Mouse (Mus musculus) midbrain, embryonic 12.5 days (tissue): Measurements from ENCODE around the gene Slc39a3. TPM values are rescaled to one million over a fixed set of nuclear protein-coding genes. Genes with fewer than 3 reads are reported as not detected.
A peak's percentile ranks its signal among the peaks of the same experiment; 100 is the strongest.

Experiments
- ATAC-seq: fragments of 200-750 bp; cut with Nextera tagmentation; 2 replicates; pipeline ENCODE4 v1.8.0; 2017; ENCODE audit warnings: low read depth, moderate TSS enrichment, moderate library complexity; ENCODE audit not compliant: low FRiP score
- H3K27ac ChIP-seq: fragments of 300-500 bp; sonication (generic); replicated peaks from 2 replicates; pipeline ENCODE4 v1.5.1; 2016; ENCODE audit warnings: mild to moderate bottlenecking
- H3K27me3 ChIP-seq: fragments of 300-500 bp; sonication (generic); 2 replicates; pipeline ENCODE4 v1.6.1; 2016; ENCODE audit warnings: mild to moderate bottlenecking
- H3K36me3 ChIP-seq: fragments of 300-500 bp; sonication (generic); 2 replicates; pipeline ENCODE4 v1.6.1; 2016
- H3K4me1 ChIP-seq: fragments of 300-500 bp; sonication (generic); 2 replicates; pipeline ENCODE4 v1.6.1; 2016
- H3K4me2 ChIP-seq: fragments of 300-500 bp; sonication (generic); replicated peaks from 2 replicates; pipeline ENCODE4 v1.6.1; 2016; ENCODE audit warnings: mild to moderate bottlenecking, moderate library complexity
- H3K4me3 ChIP-seq: fragments of 300-500 bp; sonication (generic); 2 replicates; pipeline ENCODE4 v1.5.1; 2016; ENCODE audit warnings: mild to moderate bottlenecking
- H3K9ac ChIP-seq: fragments of 300-500 bp; sonication (generic); replicated peaks from 2 replicates; pipeline ENCODE4 v1.6.1; 2016; ENCODE audit warnings: mild to moderate bottlenecking, moderate library complexity
- H3K9me3 ChIP-seq: fragments of 300-500 bp; sonication (generic); 2 replicates; pipeline ENCODE4 v1.6.1; 2016; ENCODE audit warnings: mild to moderate bottlenecking
- WGBS: fragments of 180-500 bp; shearing (Covaris S2); methylation state at CpG from one replicate; pipeline ENCODE4 v1.1.7; 2016; 5-methylcytosine and 5-hydroxymethylcytosine counted together
- polyA plus RNA-seq: library from polyadenylated mRNA; unstranded; fragments of >200 nt; fragmentation: Nextera tagmentation; extraction: Ambion mirVana; gene quantifications from 2 replicates; pipeline ENCODE4 v1.2.1, GENCODE M21; 2016

Slc39a3 gene
- polyA plus RNA-seq, 1 experiment from 2014 or later = 33.1 TPM

DNA sequence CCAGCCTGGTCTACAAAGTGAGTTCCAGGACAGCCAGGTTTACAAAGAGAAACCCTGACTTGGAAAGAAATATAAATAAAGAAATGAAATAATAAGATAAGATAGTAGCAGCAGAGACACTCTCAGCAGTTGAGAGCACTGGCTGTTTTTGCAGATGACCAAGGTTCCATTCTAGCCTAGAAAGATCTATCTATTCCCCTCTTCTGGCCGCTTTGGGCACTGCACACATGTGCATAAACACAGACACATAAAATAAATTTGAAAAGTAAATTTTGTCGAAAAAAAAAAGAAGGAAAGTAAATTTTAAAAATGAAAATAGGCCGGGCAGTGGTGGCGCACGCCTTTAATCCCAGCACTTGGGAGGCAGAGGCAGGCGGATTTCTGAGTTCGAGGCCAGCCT lies 975 bp downstream of the Slc39a3 start:
- no peak for ATAC-seq
- 81% methylated on average over 7 of the region's 7 CpGs for WGBS
- no peak overlapping the region for H3K4me2 ChIP-seq
- H3K4me1 ChIP-seq = peaks cover 7% of the 10 kb centered on the region; the same call in 1 of the 2 replicates
- H3K27ac ChIP-seq = no peak overlapping the region
- H3K9ac ChIP-seq = no peak overlapping the region
- no peak overlapping the region for H3K4me3 ChIP-seq
- H3K36me3 ChIP-seq = peaks cover 26% of the 10 kb centered on the region
- no peaks in the 10 kb centered on the region for H3K27me3 ChIP-seq
- no peaks in the 10 kb centered on the region for H3K9me3 ChIP-seq

DNA sequence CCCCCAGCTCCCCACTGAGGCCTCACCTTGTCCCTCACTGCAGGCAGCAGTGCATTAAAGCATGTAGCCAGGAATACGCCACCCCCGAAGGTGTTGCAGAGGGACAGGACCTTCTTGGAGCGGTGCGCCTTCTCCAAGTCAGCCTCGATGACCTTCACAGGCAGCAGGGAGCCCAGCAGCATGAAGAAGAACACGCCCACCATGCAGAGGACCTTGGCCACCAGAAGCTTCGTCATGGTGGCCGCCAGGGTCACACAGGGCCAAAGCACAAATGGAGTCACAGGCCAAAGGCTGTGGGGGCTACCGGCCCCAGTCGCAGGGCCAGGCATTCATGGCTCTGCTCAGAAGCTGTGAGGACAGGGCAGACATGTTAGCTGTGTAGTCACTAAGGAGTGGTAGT lies 3.6 kb downstream of the Slc39a3 start:
- Histone ChIP-seq H3K4me3 (no peak overlapping the region), H3K9me3 (no peaks in the 10 kb centered on the region), H3K4me2 (no peak overlapping the region), H3K4me1 (peaks cover 9% of the 10 kb centered on the region), H3K27ac (no peak overlapping the region), H3K27me3 (no peaks in the 10 kb centered on the region), H3K9ac (no peak overlapping the region), H3K36me3 (peaks cover 41% of the 10 kb centered on the region)
- no peak for ATAC-seq
- 85% methylated on average over 10 of the region's 10 CpGs for WGBS

DNA sequence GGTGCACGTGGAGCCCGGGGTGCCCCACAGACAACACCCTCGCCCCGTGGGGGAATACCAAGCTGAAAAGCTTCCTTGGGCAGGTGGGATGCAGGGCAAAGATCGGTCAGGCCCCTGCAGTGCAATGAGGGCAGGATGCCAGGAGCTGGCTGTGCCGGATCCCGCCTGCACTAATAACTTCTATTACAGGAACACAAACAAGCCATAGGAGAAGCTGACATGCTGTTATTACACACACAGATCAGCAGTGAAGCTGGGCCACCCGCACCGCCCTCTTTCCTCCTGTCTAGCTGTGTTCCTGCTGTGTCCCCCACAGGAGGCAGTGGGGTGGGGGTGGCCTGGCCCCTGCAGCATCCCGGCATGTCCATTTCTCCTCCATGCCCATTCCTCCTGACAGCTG lies 8.2 kb downstream of the Slc39a3 start:
- Histone ChIP-seq H3K9me3 (no peaks in the 10 kb centered on the region), H3K4me3 (no peak overlapping the region), H3K27me3 (peaks cover 23% of the 10 kb centered on the region), H3K36me3 (peaks cover 41% of the 10 kb centered on the region), H3K27ac (no peak overlapping the region), H3K9ac (no peak overlapping the region), H3K4me2 (no peak overlapping the region), H3K4me1 (peaks cover 9% of the 10 kb centered on the region; the same call in 1 of the 2 replicates)
- WGBS = 69% methylated on average over 10 of the region's 10 CpGs
- ATAC-seq = no peak

DNA sequence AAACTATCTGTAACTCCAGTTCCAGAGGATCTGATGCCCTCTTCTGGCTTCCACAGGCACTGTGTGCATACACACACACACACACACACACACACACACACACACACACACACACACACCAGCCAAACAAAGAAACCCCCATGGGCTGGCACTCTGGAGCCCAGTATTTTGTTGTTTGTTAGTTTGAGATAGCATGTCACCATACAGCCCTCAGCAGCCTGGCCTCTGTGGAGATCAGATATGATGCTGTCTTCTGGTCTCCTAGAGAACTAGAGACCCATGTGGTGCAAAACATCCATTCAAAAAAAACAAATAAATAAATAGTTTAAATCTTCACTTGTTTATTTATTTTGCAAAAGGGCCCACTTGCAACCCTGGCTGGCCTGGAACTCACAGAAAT lies 9.0 kb downstream of the Slc39a3 start:
- no peak overlapping the region for H3K9ac ChIP-seq
- H3K4me2 ChIP-seq = no peak overlapping the region
- no peak overlapping the region for H3K27ac ChIP-seq
- H3K4me1 ChIP-seq = peaks cover 9% of the 10 kb centered on the region; the same call in 1 of the 2 replicates
- peaks cover 34% of the 10 kb centered on the region for H3K36me3 ChIP-seq
- H3K9me3 ChIP-seq = no peaks in the 10 kb centered on the region
- no peak for ATAC-seq
- peaks cover 31% of the 10 kb centered on the region for H3K27me3 ChIP-seq
- H3K4me3 ChIP-seq = no peak overlapping the region

DNA sequence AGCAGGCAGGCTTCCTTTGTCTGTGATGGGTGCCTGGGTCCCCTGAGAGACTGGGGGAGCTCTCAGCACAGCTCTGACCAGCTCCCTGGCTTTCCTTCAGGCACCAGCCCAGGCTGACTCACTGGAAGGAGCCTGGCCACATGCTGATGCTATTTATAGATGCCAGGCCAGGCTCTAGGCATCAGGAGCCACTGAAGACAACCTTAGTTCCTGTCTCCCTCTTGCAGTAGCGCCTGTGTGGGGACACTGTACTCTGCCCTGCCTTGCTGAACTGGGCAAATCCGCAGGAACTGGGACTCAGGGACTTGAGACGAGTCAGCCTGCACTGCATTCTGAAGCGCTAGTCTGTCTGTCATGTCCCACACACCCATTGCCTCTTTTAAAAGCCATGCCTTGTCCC lies 9.9 kb downstream of the Slc39a3 start:
- WGBS = 67% methylated on average over 4 of the region's 4 CpGs
- peaks cover 9% of the 10 kb centered on the region; the same call in 1 of the 2 replicates for H3K4me1 ChIP-seq
- ATAC-seq = no peak
- H3K4me2 ChIP-seq = no peak overlapping the region
- peaks cover 38% of the 10 kb centered on the region for H3K27me3 ChIP-seq
- H3K9me3 ChIP-seq = no peaks in the 10 kb centered on the region
- H3K36me3 ChIP-seq = peaks cover 25% of the 10 kb centered on the region
- H3K9ac ChIP-seq = no peak overlapping the region
- H3K27ac ChIP-seq = no peak overlapping the region
- H3K4me3 ChIP-seq = no peak overlapping the region

DNA sequence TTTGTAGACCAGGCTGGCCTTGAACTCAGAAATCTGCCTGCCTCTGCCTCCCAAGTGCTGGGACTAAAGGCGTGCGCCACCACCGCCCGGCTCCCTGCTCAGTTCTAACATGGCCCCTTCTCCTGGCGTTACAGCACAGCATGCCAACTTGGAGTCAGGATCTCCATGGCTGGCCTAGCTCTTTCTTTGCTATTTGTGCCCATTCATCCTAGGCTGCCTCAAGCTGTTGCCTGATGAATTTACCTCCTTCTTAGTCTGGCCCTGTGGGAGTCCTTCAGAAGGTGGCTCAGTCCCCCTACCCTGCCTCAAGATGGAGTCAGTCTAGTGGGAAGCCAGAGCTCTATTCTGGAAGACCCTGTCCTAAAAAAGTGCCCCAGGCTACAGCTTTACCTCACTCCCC lies 10.4 kb downstream of the Slc39a3 start:
- no peak overlapping the region for H3K4me2 ChIP-seq
- 93% methylated on average over 5 of the region's 5 CpGs for WGBS
- ATAC-seq = no peak
- no peak overlapping the region for H3K27ac ChIP-seq
- H3K27me3 ChIP-seq = peaks cover 43% of the 10 kb centered on the region
- no peak overlapping the region for H3K9ac ChIP-seq
- peaks cover 21% of the 10 kb centered on the region for H3K36me3 ChIP-seq
- H3K4me1 ChIP-seq = peaks cover 9% of the 10 kb centered on the region; the same call in 1 of the 2 replicates
- no peak overlapping the region for H3K4me3 ChIP-seq
- no peaks in the 10 kb centered on the region for H3K9me3 ChIP-seq

DNA sequence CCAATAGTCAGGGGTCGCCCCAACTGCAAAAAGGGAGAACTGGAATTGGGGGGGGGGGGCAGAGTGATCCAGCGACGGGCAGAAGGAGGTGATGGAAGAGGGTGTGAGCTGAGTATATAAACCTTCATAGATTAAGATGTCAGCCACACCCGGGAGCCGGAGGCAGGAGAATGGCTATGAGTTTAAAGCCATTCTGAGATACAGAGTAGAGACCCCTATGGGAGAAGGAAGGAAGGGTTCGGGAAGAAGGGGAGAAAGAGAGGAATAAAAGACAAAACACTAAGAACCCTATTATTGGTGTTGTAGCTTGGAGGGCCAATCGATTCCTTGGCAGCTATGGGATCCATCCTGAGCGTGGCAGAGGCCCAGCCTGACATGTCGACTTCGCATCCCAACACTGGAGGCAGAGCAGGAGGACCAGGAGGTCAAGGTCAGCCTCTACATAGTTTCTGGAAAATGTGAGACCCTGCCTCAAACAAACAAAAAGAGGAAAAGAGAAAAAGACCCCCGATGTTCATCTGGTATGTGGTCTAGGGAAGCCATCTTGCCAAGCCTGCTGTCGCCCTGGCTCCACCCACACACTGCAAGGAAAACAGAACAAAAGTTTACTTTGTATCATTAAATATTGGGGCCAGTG lies 11.5 kb downstream of the Slc39a3 start, which contains the start of gene Diras1:
Gene Diras1, minus strand, starts transcription at position 24 of the 637 bp plus-strand sequence.
- Histone ChIP-seq H3K36me3 (peaks cover 10% of the 10 kb centered on the region), H3K27me3 (peaks cover 54% of the 10 kb centered on the region), H3K4me2 (peak within 1 kb of the TSS; percentile 79), H3K9ac (peak within 1 kb of the TSS; percentile 68), H3K4me3 (peak within 1 kb of the TSS; percentile 50), H3K27ac (no peak within 1 kb of the TSS), H3K4me1 (peaks cover 9% of the 10 kb centered on the region; the same call in 1 of the 2 replicates), H3K9me3 (no peaks in the 10 kb centered on the region)
- 54% methylated on average over 12 of the region's 12 CpGs for WGBS
- ATAC-seq = no peak

DNA sequence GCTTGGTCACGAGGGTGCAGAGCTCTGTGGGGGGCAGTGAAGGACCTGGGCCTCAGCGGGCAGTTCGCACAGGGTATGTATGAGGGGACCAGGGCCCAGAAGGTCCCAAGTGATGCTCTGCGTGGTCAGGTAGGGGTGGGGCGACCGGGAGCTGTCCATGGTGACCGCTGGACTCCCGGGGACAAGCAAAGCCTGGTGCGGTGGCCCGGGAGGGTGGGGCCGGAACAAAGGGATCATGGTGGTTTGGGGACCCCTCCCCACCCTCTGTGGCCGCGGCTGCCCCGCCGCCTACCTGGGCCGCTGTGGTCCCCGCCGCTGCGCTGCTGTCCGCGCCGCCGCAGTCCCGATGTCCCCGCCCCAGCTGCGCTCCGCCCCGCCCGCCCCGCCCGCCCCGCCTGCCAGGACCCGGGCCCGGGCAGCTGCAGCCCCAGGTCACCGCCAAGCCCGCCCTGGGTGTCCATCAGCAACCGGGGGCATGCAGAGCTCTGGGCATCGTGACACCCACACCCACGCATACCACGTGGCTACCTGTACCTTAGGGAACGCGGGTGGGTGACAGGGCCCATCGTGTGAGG lies 12.1 kb downstream of the Slc39a3 start:
- ATAC-seq = peak; percentile 64
- Histone ChIP-seq H3K4me1 (peaks cover 9% of the 10 kb centered on the region; the same call in 1 of the 2 replicates), H3K4me3 (peak overlapping the region; percentile 50), H3K36me3 (peaks cover 3% of the 10 kb centered on the region; the same call in 1 of the 2 replicates), H3K27me3 (peaks cover 57% of the 10 kb centered on the region), H3K9ac (peak overlapping the region; percentile 68), H3K9me3 (no peaks in the 10 kb centered on the region), H3K27ac (no peak overlapping the region), H3K4me2 (peak overlapping the region; percentile 79)
- 2% methylated on average over 35 of the region's 43 CpGs for WGBS

DNA sequence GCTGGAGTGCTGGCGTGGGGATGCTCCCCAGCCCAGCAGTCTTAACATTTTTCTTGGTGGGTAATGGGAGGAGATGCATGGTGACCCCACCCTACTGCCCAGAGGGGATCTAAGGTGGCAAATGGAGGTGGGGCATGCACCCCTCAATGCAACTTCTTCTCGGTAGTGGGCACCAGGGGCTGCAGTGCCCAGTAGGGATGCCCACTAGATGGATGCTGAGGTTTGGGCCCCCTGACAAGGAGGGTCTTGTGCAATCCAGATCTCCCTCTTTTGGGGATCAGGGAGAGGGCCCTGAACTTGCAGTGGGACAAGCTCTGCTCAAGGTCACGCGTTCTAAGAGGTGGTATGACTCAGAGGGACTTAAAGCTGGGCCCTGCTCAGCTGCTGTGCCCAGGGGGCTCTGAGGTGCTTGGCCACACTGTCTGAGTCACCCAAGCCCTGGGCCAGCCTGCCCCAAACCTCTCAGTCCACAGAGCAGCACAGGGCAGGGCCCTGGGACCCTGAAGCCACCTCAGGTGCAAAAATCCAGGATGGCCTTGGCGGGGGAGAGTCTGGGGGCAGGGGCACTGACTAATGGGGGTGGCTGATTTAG lies 12.8 kb downstream of the Slc39a3 start:
- 0 out of 2 replicates have a peak, but pooled peaks have one; percentile 3 for ATAC-seq
- Histone ChIP-seq H3K27ac (no peak overlapping the region), H3K4me1 (peaks cover 9% of the 10 kb centered on the region; the same call in 1 of the 2 replicates)

DNA sequence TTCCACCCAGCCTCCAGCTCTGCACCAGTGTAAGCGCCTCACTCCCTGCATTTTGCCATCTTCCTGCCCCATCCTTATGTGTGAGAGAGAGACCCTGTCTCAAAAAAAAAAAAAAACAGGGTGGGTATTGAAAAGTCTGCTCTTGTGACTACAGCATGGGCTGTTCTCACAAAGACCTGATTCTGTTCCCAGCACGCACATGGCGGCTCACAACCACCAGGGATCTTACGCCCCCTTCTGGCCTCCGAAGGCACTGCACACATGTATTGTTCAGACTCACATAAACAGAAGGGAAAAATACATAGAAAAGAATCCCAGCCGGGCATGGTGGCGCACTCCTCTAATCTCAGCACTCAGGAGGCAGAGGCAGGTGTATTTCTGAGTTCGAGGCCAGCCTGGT lies 14.5 kb downstream of the Slc39a3 start:
- WGBS = 66% methylated on average over 8 of the region's 8 CpGs
- Histone ChIP-seq H3K36me3 (no peaks in the 10 kb centered on the region), H3K4me2 (no peak overlapping the region), H3K9me3 (no peaks in the 10 kb centered on the region), H3K27ac (no peak overlapping the region), H3K4me3 (no peak overlapping the region), H3K27me3 (peaks cover 57% of the 10 kb centered on the region), H3K4me1 (0 out of 2 replicates have a peak, but pooled peaks cover 6% of the 10 kb centered on the region), H3K9ac (no peak overlapping the region)
- ATAC-seq = no peak

More for the DNA sequence above, 12.8 kb downstream of the Slc39a3 start:
- Histone ChIP-seq H3K9ac (peak overlapping the region; percentile 68), H3K36me3 (no peaks in the 10 kb centered on the region), H3K4me2 (peak overlapping the region; percentile 79), H3K4me3 (peak overlapping the region; percentile 50), H3K9me3 (no peaks in the 10 kb centered on the region), H3K27me3 (peaks cover 57% of the 10 kb centered on the region)
- WGBS = 71% methylated on average over 5 of the region's 5 CpGs

DNA sequence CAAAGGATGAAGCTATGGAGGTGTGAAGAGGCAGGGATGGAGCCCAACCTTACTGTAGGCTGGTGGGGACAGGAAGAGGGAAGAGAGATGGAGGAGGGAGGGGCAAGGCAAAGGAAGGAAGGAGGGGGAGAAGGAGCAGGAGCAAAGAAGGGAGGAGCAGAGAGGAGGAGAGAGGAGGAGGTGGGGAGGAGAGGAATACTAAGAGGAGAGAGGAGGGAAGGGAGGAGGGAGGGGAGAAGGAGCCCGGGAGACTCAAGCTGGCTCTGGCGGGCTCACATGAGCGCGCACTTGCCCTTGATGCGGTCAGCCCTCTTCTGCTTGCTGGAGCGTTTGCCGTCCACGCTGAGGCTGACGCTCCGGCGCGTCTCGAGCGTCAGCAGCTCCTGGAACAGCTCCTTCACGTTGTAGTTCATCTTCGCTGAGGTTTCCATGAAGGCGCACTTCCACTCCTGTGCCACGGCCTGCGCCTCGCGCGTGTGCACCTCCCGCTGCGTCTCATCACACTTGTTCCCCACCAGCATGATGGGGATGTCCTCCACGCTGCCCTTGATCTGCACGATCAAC lies 15.6 kb downstream of the Slc39a3 start:
- Histone ChIP-seq H3K4me1 (0 out of 2 replicates have a peak, but pooled peaks cover 6% of the 10 kb centered on the region), H3K9ac (0 out of 2 replicates have a peak overlapping the region, but pooled peaks have one; percentile 24), H3K27me3 (peaks cover 49% of the 10 kb centered on the region), H3K4me2 (no peak overlapping the region), H3K27ac (no peak overlapping the region), H3K36me3 (no peaks in the 10 kb centered on the region), H3K4me3 (no peak overlapping the region), H3K9me3 (no peaks in the 10 kb centered on the region)
- 17% methylated on average over 26 of the region's 26 CpGs for WGBS
- no peak for ATAC-seq

DNA sequence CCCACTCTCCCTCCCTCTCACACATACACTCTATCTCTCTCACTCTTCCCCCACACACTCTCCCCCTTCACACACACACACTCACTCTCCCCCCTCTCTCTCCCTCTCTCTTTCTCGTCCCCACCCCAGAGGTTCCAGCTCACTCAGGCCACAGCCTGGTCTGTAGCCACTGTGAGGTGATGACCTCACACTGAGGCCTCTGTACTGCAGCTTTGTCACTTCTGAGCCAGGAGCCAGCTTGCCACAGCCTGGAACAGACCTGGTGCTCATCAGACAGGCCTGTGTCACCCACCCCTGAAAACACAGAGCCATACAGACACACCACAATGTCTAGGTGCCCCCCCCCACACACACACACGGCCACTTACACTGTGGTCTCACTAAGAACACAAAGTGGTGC lies 17.0 kb downstream of the Slc39a3 start:
- Histone ChIP-seq H3K36me3 (no peaks in the 10 kb centered on the region), H3K27ac (no peak overlapping the region), H3K4me1 (0 out of 2 replicates have a peak, but pooled peaks cover 3% of the 10 kb centered on the region), H3K4me3 (no peak overlapping the region), H3K4me2 (no peak overlapping the region), H3K9me3 (no peaks in the 10 kb centered on the region), H3K9ac (no peak overlapping the region; the same call in 1 of the 2 replicates), H3K27me3 (peaks cover 45% of the 10 kb centered on the region)
- no peak for ATAC-seq
- 72% methylated on average over 2 of the region's 2 CpGs for WGBS
